Mouse (Mus musculus): ENCODE data around the gene Gm28043. TPM values are rescaled to one million over a fixed set of nuclear protein-coding genes. Genes with fewer than 3 reads are reported as not detected.

The Gm28043 gene
- polyA plus RNA-seq, 1 experiment from 2014 or later, result 1.7 TPM

GRCm38 (mm10) chr17:29716732-29717445 is 102.2 kb downstream of the Gm28043 start, which contains the start of gene Ccdc167:
TSS of gene Ccdc167 (minus strand) at chr17:29717044.
- ATAC-seq (ENCODE audit: low FRiP score), result peak; percentile 96
- H3K4me1 ChIP-seq, result peaks cover 27% of the 10 kb centered on the region
- peak within 1 kb of the TSS; percentile 75 for H3K27ac ChIP-seq (replicated peaks)
- H3K9ac ChIP-seq (replicated peaks), result peak within 1 kb of the TSS; percentile 63
- 0 out of 2 replicates have a peak, but pooled peaks cover 3% of the 10 kb centered on the region for H3K27me3 ChIP-seq (replicated peaks)
- H3K9me3 ChIP-seq (replicated peaks), result no peaks in the 10 kb centered on the region
- H3K4me2 ChIP-seq, result peak within 1 kb of the TSS; percentile 89
- H3K36me3 ChIP-seq, result no peaks in the 10 kb centered on the region
- 5% methylated on average over 41 of the region's 41 CpGs for WGBS
- H3K4me3 ChIP-seq (replicated peaks), result peak within 1 kb of the TSS; percentile 52

- ATAC-seq (ENCODE audit: low FRiP score), result no peak
- Histone ChIP-seq H3K27me3 (replicated peaks) (0 out of 2 replicates have a peak, but pooled peaks cover 3% of the 10 kb centered on the region), H3K4me1 (peaks cover 14% of the 10 kb centered on the region), H3K9ac (replicated peaks) (no peak overlapping the region), H3K36me3 (no peaks in the 10 kb centered on the region), H3K4me3 (replicated peaks) (no peak overlapping the region), H3K4me2 (no peak overlapping the region), H3K27ac (replicated peaks) (no peak overlapping the region), H3K9me3 (replicated peaks) (no peaks in the 10 kb centered on the region)
- 93% methylated on average over 8 of the region's 8 CpGs for whole genome bisulfite sequencing
Measured at GRCm38 (mm10) chr17:29718660-29719059, 104.0 kb downstream of the Gm28043 start.

GRCm38 (mm10) chr17:29719628-29720575 is 105.2 kb downstream of the Gm28043 start:
- Histone ChIP-seq H3K4me2 (no peak overlapping the region), H3K4me1 (peaks cover 14% of the 10 kb centered on the region), H3K27ac (replicated peaks) (no peak overlapping the region), H3K4me3 (replicated peaks) (no peak overlapping the region), H3K27me3 (replicated peaks) (0 out of 2 replicates have a peak, but pooled peaks cover 3% of the 10 kb centered on the region), H3K9ac (replicated peaks) (no peak overlapping the region), H3K9me3 (replicated peaks) (no peaks in the 10 kb centered on the region), H3K36me3 (no peaks in the 10 kb centered on the region)
- 70% methylated on average over 13 of the region's 13 CpGs for WGBS
- ATAC-seq (ENCODE audit: low FRiP score), result no peak

GRCm38 (mm10) chr17:29720755-29721365 is 106.2 kb downstream of the Gm28043 start:
- no peak for ATAC-seq (ENCODE audit: low FRiP score)
- H3K4me2 ChIP-seq, result no peak overlapping the region
- 0 out of 2 replicates have a peak, but pooled peaks cover 3% of the 10 kb centered on the region for H3K27me3 ChIP-seq (replicated peaks)
- H3K9ac ChIP-seq (replicated peaks), result no peak overlapping the region
- H3K36me3 ChIP-seq, result no peaks in the 10 kb centered on the region
- no peak overlapping the region for H3K27ac ChIP-seq (replicated peaks)
- H3K9me3 ChIP-seq (replicated peaks), result no peaks in the 10 kb centered on the region
- 67% methylated on average over 11 of the region's 11 CpGs for WGBS
- no peak overlapping the region for H3K4me3 ChIP-seq (replicated peaks)
- peaks cover 12% of the 10 kb centered on the region for H3K4me1 ChIP-seq

GRCm38 (mm10) chr17:29724610-29725009 is 109.9 kb downstream of the Gm28043 start:
- no peak overlapping the region for H3K9ac ChIP-seq (replicated peaks)
- H3K27me3 ChIP-seq (replicated peaks), result 0 out of 2 replicates have a peak, but pooled peaks cover 3% of the 10 kb centered on the region
- no peak overlapping the region for H3K27ac ChIP-seq (replicated peaks)
- ATAC-seq (ENCODE audit: low FRiP score), result peak; percentile 21; the same call in 1 of the 2 replicates
- H3K9me3 ChIP-seq (replicated peaks), result no peaks in the 10 kb centered on the region
- no peaks in the 10 kb centered on the region for H3K36me3 ChIP-seq
- WGBS, result 55% methylated on average over 6 of the region's 6 CpGs
- H3K4me1 ChIP-seq, result no peaks in the 10 kb centered on the region
- H3K4me3 ChIP-seq (replicated peaks), result no peak overlapping the region
- no peak overlapping the region for H3K4me2 ChIP-seq

GRCm38 (mm10) chr17:29725027-29725620 is 110.4 kb downstream of the Gm28043 start:
- Histone ChIP-seq H3K27me3 (replicated peaks) (no peaks in the 10 kb centered on the region), H3K9ac (replicated peaks) (no peak overlapping the region), H3K9me3 (replicated peaks) (no peaks in the 10 kb centered on the region), H3K36me3 (no peaks in the 10 kb centered on the region), H3K4me3 (replicated peaks) (no peak overlapping the region), H3K27ac (replicated peaks) (no peak overlapping the region), H3K4me1 (peaks cover 3% of the 10 kb centered on the region), H3K4me2 (no peak overlapping the region)
- ATAC-seq (ENCODE audit: low FRiP score), result 0 out of 2 replicates have a peak, but pooled peaks have one; percentile 5
- 62% methylated on average over 6 of the region's 6 CpGs for WGBS

- Histone ChIP-seq H3K4me2 (no peak overlapping the region), H3K9ac (replicated peaks) (no peak overlapping the region), H3K4me1 (peaks cover 24% of the 10 kb centered on the region), H3K36me3 (no peaks in the 10 kb centered on the region), H3K27ac (replicated peaks) (no peak overlapping the region), H3K27me3 (replicated peaks) (no peaks in the 10 kb centered on the region), H3K9me3 (replicated peaks) (no peaks in the 10 kb centered on the region), H3K4me3 (replicated peaks) (no peak overlapping the region)
- ATAC-seq (ENCODE audit: low FRiP score), result no peak
- WGBS, result 60% methylated on average over 8 of the region's 8 CpGs
Measured at GRCm38 (mm10) chr17:29728082-29728481, 113.4 kb downstream of the Gm28043 start.

- Histone ChIP-seq H3K9ac (replicated peaks) (no peak overlapping the region), H3K9me3 (replicated peaks) (no peaks in the 10 kb centered on the region), H3K4me3 (replicated peaks) (no peak overlapping the region), H3K4me2 (no peak overlapping the region), H3K27me3 (replicated peaks) (no peaks in the 10 kb centered on the region), H3K36me3 (no peaks in the 10 kb centered on the region), H3K27ac (replicated peaks) (peak overlapping the region; percentile 60), H3K4me1 (peaks cover 31% of the 10 kb centered on the region)
- no peak; the same call in 1 of the 2 replicates for ATAC-seq (ENCODE audit: low FRiP score)
- 24% methylated on average over 13 of the region's 13 CpGs for WGBS
Measured at GRCm38 (mm10) chr17:29730510-29731265, 116.0 kb downstream of the Gm28043 start.

- Histone ChIP-seq H3K4me3 (replicated peaks) (no peak overlapping the region), H3K36me3 (no peaks in the 10 kb centered on the region), H3K27me3 (replicated peaks) (no peaks in the 10 kb centered on the region), H3K4me1 (peaks cover 38% of the 10 kb centered on the region), H3K9me3 (replicated peaks) (no peaks in the 10 kb centered on the region), H3K4me2 (no peak overlapping the region), H3K9ac (replicated peaks) (0 out of 2 replicates have a peak overlapping the region, but pooled peaks have one; percentile 10), H3K27ac (replicated peaks) (peak overlapping the region; percentile 60)
- 0 out of 2 replicates have a peak, but pooled peaks have one; percentile 40 for ATAC-seq (ENCODE audit: low FRiP score)
- WGBS, result 34% methylated on average over 12 of the region's 12 CpGs
Measured at GRCm38 (mm10) chr17:29731266-29731952, 116.7 kb downstream of the Gm28043 start.

- 37% methylated on average over 6 of the region's 6 CpGs for WGBS
- ATAC-seq (ENCODE audit: low FRiP score), result no peak
- Histone ChIP-seq H3K36me3 (no peaks in the 10 kb centered on the region), H3K9me3 (replicated peaks) (no peaks in the 10 kb centered on the region), H3K9ac (replicated peaks) (0 out of 2 replicates have a peak overlapping the region, but pooled peaks have one; percentile 10), H3K27ac (replicated peaks) (peak overlapping the region; percentile 60; the same call in 1 of the 2 replicates), H3K4me3 (replicated peaks) (no peak overlapping the region), H3K4me2 (no peak overlapping the region), H3K27me3 (replicated peaks) (no peaks in the 10 kb centered on the region), H3K4me1 (peaks cover 43% of the 10 kb centered on the region)
Measured at GRCm38 (mm10) chr17:29731953-29732325, 117.3 kb downstream of the Gm28043 start.
